Mouse (Mus musculus) heart, adult 2 months (tissue): ENCODE data around the gene Zfp575. TPM values are rescaled to one million over a fixed set of nuclear protein-coding genes. Genes with fewer than 3 reads are reported as not detected.

Source experiments
- DNase-seq, 2 experiments: peaks; one replicate each; pipeline ENCODE4 v3.0.0; 2021
- H3K27ac ChIP-seq: fragments of 200-600 bp; 2 replicates; pipeline ENCODE4 v1.8.1; 2022
- H3K27me3 ChIP-seq: fragments of 200-500 bp; 2 replicates; pipeline ENCODE4 v1.6.1; 2012; ENCODE audit warnings: mild to moderate bottlenecking, low read length, inconsistent platforms, mixed read lengths; ENCODE audit not compliant: control insufficient read depth, insufficient read depth
- H3K36me3 ChIP-seq: fragments of 200-500 bp; 2 replicates; pipeline ENCODE4 v1.6.1; 2012; ENCODE audit warnings: low read length, inconsistent platforms; ENCODE audit not compliant: control insufficient read depth, insufficient read depth
- H3K4me1 ChIP-seq: fragments of 200-500 bp; 2 replicates; pipeline ENCODE4 v1.6.1; 2011; ENCODE audit warnings: low read length; ENCODE audit not compliant: control insufficient read depth, insufficient read depth
- H3K4me3 ChIP-seq: fragments of 200-600 bp; 2 replicates; pipeline ENCODE4 v1.8.1; 2022
- H3K79me2 ChIP-seq: fragments of 200-500 bp; replicated peaks from 2 replicates; pipeline ENCODE4 v1.6.1; 2012; ENCODE audit warnings: mild to moderate bottlenecking, inconsistent platforms, low read length, moderate library complexity, mixed read lengths; ENCODE audit not compliant: control insufficient read depth, insufficient read depth
- H3K9ac ChIP-seq: fragments of 200-500 bp; 2 replicates; pipeline ENCODE4 v1.6.1; 2012; ENCODE audit warnings: low read depth, mild to moderate bottlenecking, control low read depth, inconsistent platforms, low read length, mixed read lengths
- CTCF ChIP-seq: fragments of 200-600 bp; IDR thresholded peaks from 2 replicates; pipeline ENCODE4 v1.8.1; 2022; ENCODE audit warnings: antibody characterized with exemption, mild to moderate bottlenecking, moderate library complexity
- EP300 ChIP-seq: fragments of 200-500 bp; IDR thresholded peaks from 2 replicates; pipeline ENCODE4 v1.6.1; 2011; ENCODE audit warnings: low read depth, low read length, control low read depth; ENCODE audit not compliant: insufficient read depth
- POLR2A ChIP-seq: fragments of 200-500 bp; IDR thresholded peaks from 2 replicates; pipeline ENCODE4 v1.6.1; 2011; ENCODE audit warnings: mild to moderate bottlenecking, low read depth, low read length, control low read depth; ENCODE audit not compliant: insufficient read depth
- WGBS: fragments of 180-500 bp; shearing (Covaris S2); methylation state at CpG from one replicate; pipeline ENCODE4 v1.1.7; 2018; 5-methylcytosine and 5-hydroxymethylcytosine counted together
- intact Hi-C: fragments of 180-260 bp; cut with DNase I; formaldehyde crosslinking; loops from one replicate; pipeline ENCODE4 v1.15.1; 2025
- polyA plus RNA-seq: library from polyadenylated mRNA; depleted of rRNA; stranded (reverse); fragments of >200 nt; gene quantifications from 2 replicates; pipeline ENCODE4 v1.2.3, GENCODE M21; 2012
- total RNA-seq, 2 experiments: library from RNA; stranded (reverse); gene quantifications; 2 replicates each; pipeline ENCODE4 v1.2.3; 2021

The Zfp575 gene
- total and polyA plus RNA-seq, 3 experiments = 0.07 to 0.08 TPM; not detected in 1

DNA sequence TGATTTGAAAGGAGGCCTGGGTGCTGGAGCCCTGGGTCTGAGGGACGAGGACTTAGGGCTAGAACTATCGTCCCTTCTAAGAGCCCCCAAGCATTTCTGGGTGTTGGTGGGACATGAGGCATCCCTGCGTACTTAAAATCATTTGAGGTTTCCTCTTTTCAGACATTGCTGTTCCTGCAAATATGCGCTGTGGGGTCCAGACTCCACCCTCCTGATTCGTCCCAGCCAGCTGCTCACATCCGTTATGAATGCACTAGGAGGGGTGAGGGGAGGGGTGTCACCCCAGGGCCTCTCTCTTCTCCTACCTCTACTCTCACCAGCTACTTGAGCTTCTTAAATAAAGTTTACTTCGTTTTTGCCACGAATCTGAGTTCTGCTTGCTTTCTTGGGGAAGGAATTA is 21.1 kb upstream of the Zfp575 start:
- 73% methylated on average over 8 of the region's 8 CpGs for WGBS
- Histone ChIP-seq H3K36me3 (no peaks in the 10 kb centered on the region), H3K27me3 (peaks cover 4% of the 10 kb centered on the region; the same call in 1 of the 2 replicates), H3K4me3 (no peak overlapping the region), H3K79me2 (no peaks in the 10 kb centered on the region), H3K4me1 (0 out of 2 replicates have a peak, but pooled peaks cover 1% of the 10 kb centered on the region), H3K9ac (no peak overlapping the region), H3K27ac (no peak overlapping the region)
- no peak for DNase-seq
- TF ChIP-seq CTCF (no peak), POLR2A (no peak), EP300 (no peak)
- intact Hi-C loops = no loop called here

DNA sequence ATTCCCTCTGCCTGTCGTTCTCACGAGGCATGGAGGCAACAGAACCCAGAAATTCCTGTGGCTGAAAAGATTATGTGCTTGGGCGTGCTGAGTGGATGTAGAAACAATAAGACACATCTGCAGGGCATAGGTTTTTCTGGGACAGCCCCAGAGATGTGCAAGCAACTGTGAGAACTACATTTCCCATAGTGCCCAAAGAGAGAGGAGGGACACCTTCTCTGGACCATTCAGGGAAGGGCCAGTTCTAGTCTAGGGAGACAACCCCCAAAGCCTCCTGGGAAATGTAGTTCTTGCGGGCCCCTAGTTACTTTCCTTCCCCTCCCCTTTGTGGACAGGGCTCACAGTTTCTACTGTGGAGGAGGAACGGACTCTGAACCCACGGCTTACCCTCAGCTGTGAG is 20.6 kb upstream of the Zfp575 start:
- WGBS = 59% methylated on average over 6 of the region's 6 CpGs
- H3K4me1 ChIP-seq = 0 out of 2 replicates have a peak, but pooled peaks cover 1% of the 10 kb centered on the region
- DNase-seq = peak; percentile 47 to 65
- no peak overlapping the region for H3K27ac ChIP-seq
- H3K36me3 ChIP-seq = no peaks in the 10 kb centered on the region
- H3K4me3 ChIP-seq = no peak overlapping the region
- no peak overlapping the region for H3K9ac ChIP-seq
- H3K27me3 ChIP-seq = peaks cover 4% of the 10 kb centered on the region; the same call in 1 of the 2 replicates
- TF ChIP-seq CTCF (no peak), EP300 (no peak), POLR2A (no peak)
- intact Hi-C loops = no loop called here
- no peaks in the 10 kb centered on the region for H3K79me2 ChIP-seq

DNA sequence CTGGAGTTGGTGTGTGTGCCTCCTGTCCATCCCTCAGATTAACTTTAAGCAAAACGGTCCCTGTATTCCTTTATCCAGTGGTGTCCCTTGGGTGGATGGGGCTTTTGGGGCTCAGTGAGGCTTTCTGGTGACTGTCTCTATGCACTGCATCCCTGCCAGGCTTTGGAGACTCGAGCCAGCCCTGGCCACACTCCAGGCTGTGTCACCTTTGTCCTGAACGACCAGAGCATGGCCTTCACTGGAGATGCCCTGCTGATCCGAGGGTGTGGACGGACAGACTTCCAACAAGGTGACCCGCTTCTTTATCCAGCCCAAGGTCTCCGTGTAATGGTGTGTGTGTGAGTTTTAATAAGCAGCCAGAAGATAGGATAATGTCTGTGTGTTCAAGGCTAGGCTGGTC is 18.6 kb upstream of the Zfp575 start:
- Histone ChIP-seq H3K27me3 (no peaks in the 10 kb centered on the region), H3K36me3 (no peaks in the 10 kb centered on the region), H3K27ac (no peak overlapping the region), H3K4me3 (no peak overlapping the region), H3K9ac (no peak overlapping the region), H3K79me2 (no peaks in the 10 kb centered on the region), H3K4me1 (peaks cover 1% of the 10 kb centered on the region; the same call in 1 of the 2 replicates)
- 73% methylated on average over 7 of the region's 7 CpGs for WGBS
- DNase-seq = no peak
- intact Hi-C loops = no loop called here
- TF ChIP-seq EP300 (no peak), POLR2A (no peak)

DNA sequence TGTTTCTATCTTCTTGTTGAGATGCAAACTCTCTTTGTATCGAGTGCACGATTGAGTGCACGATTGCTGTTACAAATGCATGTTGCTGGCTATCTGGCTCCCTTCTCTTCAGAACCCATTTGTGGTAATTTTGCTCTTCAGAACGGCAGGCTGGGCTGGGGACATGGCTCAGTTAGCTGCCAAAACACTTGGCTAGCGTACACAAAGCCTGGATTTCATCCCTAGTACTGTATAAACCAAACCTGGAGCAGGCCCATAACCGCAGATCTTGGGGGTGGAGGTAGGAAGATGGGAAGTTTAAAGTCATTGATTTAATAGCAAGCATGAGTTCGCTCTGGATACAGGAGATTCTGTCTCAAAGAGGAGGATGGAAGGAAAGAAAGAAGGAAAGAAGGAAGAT is 18.1 kb upstream of the Zfp575 start:
- TF ChIP-seq POLR2A = no peak
- TF ChIP-seq EP300 = no peak
- TF ChIP-seq CTCF = no peak
- H3K27ac ChIP-seq = no peak overlapping the region
- H3K9ac ChIP-seq = no peak overlapping the region
- H3K27me3 ChIP-seq = no peaks in the 10 kb centered on the region
- WGBS = 84% methylated on average over 7 of the region's 7 CpGs
- H3K4me3 ChIP-seq = no peak overlapping the region
- DNase-seq = no peak
- H3K4me1 ChIP-seq = peaks cover 1% of the 10 kb centered on the region; the same call in 1 of the 2 replicates
- no peaks in the 10 kb centered on the region for H3K79me2 ChIP-seq
- no peaks in the 10 kb centered on the region for H3K36me3 ChIP-seq
- intact Hi-C loops = no loop called here

DNA sequence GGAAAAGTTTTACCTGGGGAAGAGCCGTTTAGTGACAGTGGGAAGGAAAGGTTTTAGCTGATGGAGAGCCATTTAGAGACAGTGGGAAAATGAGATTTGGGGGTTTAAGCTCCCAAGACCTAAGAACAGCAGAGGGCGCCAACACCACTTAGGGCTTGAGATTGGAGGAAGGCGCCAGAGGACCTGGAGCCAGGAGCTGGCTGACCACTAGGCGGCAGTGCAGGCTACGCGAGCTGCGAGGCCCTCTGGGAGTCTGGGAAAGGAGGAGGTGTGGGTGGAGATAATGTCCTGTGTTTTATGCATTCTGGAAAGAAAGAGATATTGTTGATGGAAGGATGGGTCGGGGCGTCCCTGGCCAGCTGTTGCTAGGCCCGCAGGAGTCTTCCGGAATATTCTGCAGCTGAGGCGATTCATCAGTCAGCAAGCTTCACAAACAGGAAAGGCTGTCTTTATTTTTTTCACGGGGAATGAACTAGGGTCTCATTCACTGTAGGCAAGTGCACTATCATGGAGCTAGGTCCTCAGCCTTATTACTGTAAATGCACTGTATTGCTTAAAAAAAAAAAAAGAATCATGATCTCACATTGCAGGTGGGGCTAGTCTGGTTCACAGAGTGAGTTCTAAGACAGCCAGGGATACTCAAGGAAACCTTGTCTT is 13.6 kb upstream of the Zfp575 start:
- Histone ChIP-seq H3K9ac (no peak overlapping the region), H3K4me1 (peaks cover 1% of the 10 kb centered on the region; the same call in 1 of the 2 replicates), H3K36me3 (no peaks in the 10 kb centered on the region), H3K4me3 (peak overlapping the region; percentile 26; the same call in 1 of the 2 replicates), H3K27me3 (no peaks in the 10 kb centered on the region), H3K27ac (no peak overlapping the region), H3K79me2 (no peaks in the 10 kb centered on the region)
- DNase-seq = peak; percentile 92 to 95
- TF ChIP-seq CTCF = peak; percentile 100
- no peak for TF ChIP-seq POLR2A
- peak; percentile 89 for TF ChIP-seq EP300
- intact Hi-C loops = loop anchor here (1.0 kb wide), 2 partner anchors 52 to 61 kb away; no protein-coding TSS in a partner anchor
- 5% methylated on average over 13 of the region's 13 CpGs for WGBS
